Mouse (Mus musculus) cerebral cortex, adult 2 months (tissue): ENCODE measurements around the gene Kdr.

Source experiments
- WGBS: fragments of 180-500 bp; shearing (Covaris S2); methylation state at CpG from one replicate; pipeline ENCODE4 v1.1.7; 2018; 5-methylcytosine and 5-hydroxymethylcytosine counted together

The Kdr gene

GRCm38 (mm10) chr5:75917231-75917630 is 61.0 kb downstream of the Kdr start:
- WGBS: 62% methylated on average over 4 of the region's 4 CpGs

GRCm38 (mm10) chr5:75906102-75906501 is 72.2 kb downstream of the Kdr start:
- 80% methylated on average over 4 of the region's 4 CpGs for WGBS

GRCm38 (mm10) chr5:75900231-75900920 is 77.9 kb downstream of the Kdr start:
- 73% methylated on average over 16 of the region's 16 CpGs for WGBS

GRCm38 (mm10) chr5:75895351-75895750 is 82.9 kb downstream of the Kdr start:
- 93% methylated on average over 3 of the region's 3 CpGs for WGBS

GRCm38 (mm10) chr5:75892956-75893471 is 85.2 kb downstream of the Kdr start:
- 76% methylated on average over 6 of the region's 6 CpGs for WGBS
